Mouse (Mus musculus): Measurements from ENCODE around the gene Hepacam2. TPM values are rescaled to one million over a fixed set of nuclear protein-coding genes. Genes with fewer than 3 reads are reported as not detected.
"Not testable (repeated sequence)": the region's sequence is repeated elsewhere in the genome, so short reads cannot be mapped to it uniquely, and the experiment has no call there.

Gene Hepacam2
- polyA plus RNA-seq (2015; fragmentation: Nextera tagmentation; extraction: Ambion mirVana) = 1.1 and 1.9 TPM in 2 replicates

- Histone ChIP-seq H3K4me3 (peak within 1 kb of the TSS; percentile 59), H3K4me1 (peaks cover 12% of the 10 kb centered on the region), H3K4me2 (peak within 1 kb of the TSS; percentile 92), H3K36me3 (ENCODE audit: poor library complexity, severe bottlenecking) (no peaks in the 10 kb centered on the region), H3K9ac (peak within 1 kb of the TSS; percentile 71), H3K27ac (no peak within 1 kb of the TSS), H3K9me3 (replicated peaks) (no peaks in the 10 kb centered on the region), H3K27me3 (no peaks in the 10 kb centered on the region)
- peak; percentile 100 for ATAC-seq
- under 1% methylated on average over 28 of the region's 28 CpGs for WGBS
Observed at GRCm38 (mm10) chr6:3498162-3498848, at the start of gene Hepacam2, which contains the start of gene Vps50. TSS of gene Hepacam2 (minus strand) at chr6:3498298. TSS of gene Vps50 (plus strand) at chr6:3498382.

GRCm38 (mm10) chr6:3544970-3545369 is 46.9 kb upstream of the Hepacam2 start:
- peaks cover 17% of the 10 kb centered on the region for H3K36me3 ChIP-seq (ENCODE audit: poor library complexity, severe bottlenecking)
- WGBS = 35% methylated on average over 1 of the region's 1 CpGs
- ATAC-seq = no peak

GRCm38 (mm10) chr6:3543862-3544261 is 45.8 kb upstream of the Hepacam2 start:
- Histone ChIP-seq H3K9ac (0 out of 2 replicates have a peak overlapping the region, but pooled peaks have one; percentile 17), H3K36me3 (ENCODE audit: poor library complexity, severe bottlenecking) (peaks cover 17% of the 10 kb centered on the region), H3K4me2 (no peak overlapping the region), H3K4me3 (no peak overlapping the region), H3K9me3 (replicated peaks) (no peaks in the 10 kb centered on the region), H3K27me3 (no peaks in the 10 kb centered on the region), H3K4me1 (no peaks in the 10 kb centered on the region), H3K27ac (no peak overlapping the region)
- WGBS = 85% methylated on average over 4 of the region's 4 CpGs
- ATAC-seq = no peak

More at GRCm38 (mm10) chr6:3544970-3545369, 46.9 kb upstream of the Hepacam2 start:
- no peaks in the 10 kb centered on the region for H3K9me3 ChIP-seq (replicated peaks)
- no peaks in the 10 kb centered on the region for H3K4me1 ChIP-seq
- H3K4me3 ChIP-seq = no peak overlapping the region
- no peaks in the 10 kb centered on the region for H3K27me3 ChIP-seq
- H3K9ac ChIP-seq = no peak overlapping the region
- no peak overlapping the region for H3K4me2 ChIP-seq
- no peak overlapping the region for H3K27ac ChIP-seq

GRCm38 (mm10) chr6:3539470-3539869 is 41.4 kb upstream of the Hepacam2 start:
- Histone ChIP-seq H3K9ac (no peak overlapping the region), H3K4me1 (no peaks in the 10 kb centered on the region), H3K36me3 (ENCODE audit: poor library complexity, severe bottlenecking) (no peaks in the 10 kb centered on the region), H3K27me3 (no peaks in the 10 kb centered on the region), H3K4me3 (no peak overlapping the region), H3K4me2 (no peak overlapping the region), H3K9me3 (replicated peaks) (no peaks in the 10 kb centered on the region), H3K27ac (no peak overlapping the region)
- ATAC-seq = no peak
- 86% methylated on average over 2 of the region's 2 CpGs for whole genome bisulfite sequencing

- no peak overlapping the region for H3K4me3 ChIP-seq
- H3K4me2 ChIP-seq = no peak overlapping the region
- H3K36me3 ChIP-seq (ENCODE audit: poor library complexity, severe bottlenecking) = no peaks in the 10 kb centered on the region
- H3K9ac ChIP-seq = no peak overlapping the region
- H3K9me3 ChIP-seq (replicated peaks) = no peaks in the 10 kb centered on the region
- no peak overlapping the region for H3K27ac ChIP-seq
- H3K4me1 ChIP-seq = peaks cover 6% of the 10 kb centered on the region; the same call in 1 of the 2 replicates
- 45% methylated on average over 1 of the region's 1 CpGs for WGBS
- no peak for ATAC-seq
- H3K27me3 ChIP-seq = no peaks in the 10 kb centered on the region
Observed at GRCm38 (mm10) chr6:3536048-3536447, 38.0 kb upstream of the Hepacam2 start.

GRCm38 (mm10) chr6:3531445-3531844 is 33.3 kb upstream of the Hepacam2 start:
- H3K4me2 ChIP-seq = no peak overlapping the region
- no peak overlapping the region for H3K27ac ChIP-seq
- H3K9ac ChIP-seq = no peak overlapping the region
- no peak overlapping the region for H3K4me3 ChIP-seq
- H3K27me3 ChIP-seq = no peaks in the 10 kb centered on the region
- H3K36me3 ChIP-seq (ENCODE audit: poor library complexity, severe bottlenecking) = no peaks in the 10 kb centered on the region
- H3K9me3 ChIP-seq (replicated peaks) = no peaks in the 10 kb centered on the region
- 10% methylated on average over 5 of the region's 5 CpGs for WGBS
- H3K4me1 ChIP-seq = peaks cover 6% of the 10 kb centered on the region; the same call in 1 of the 2 replicates
- ATAC-seq = no peak

GRCm38 (mm10) chr6:3528198-3528597 is 30.1 kb upstream of the Hepacam2 start:
- Histone ChIP-seq H3K9me3 (replicated peaks) (no peaks in the 10 kb centered on the region), H3K27me3 (no peaks in the 10 kb centered on the region), H3K36me3 (ENCODE audit: poor library complexity, severe bottlenecking) (no peaks in the 10 kb centered on the region), H3K9ac (no peak overlapping the region), H3K4me1 (peaks cover 6% of the 10 kb centered on the region; the same call in 1 of the 2 replicates), H3K4me2 (no peak overlapping the region), H3K4me3 (no peak overlapping the region), H3K27ac (no peak overlapping the region)
- no peak for ATAC-seq
- WGBS = 96% methylated on average over 4 of the region's 4 CpGs

GRCm38 (mm10) chr6:3512611-3513010 is 14.5 kb upstream of the Hepacam2 start:
- no peak overlapping the region for H3K4me3 ChIP-seq
- H3K9ac ChIP-seq = no peak overlapping the region
- no peaks in the 10 kb centered on the region for H3K27me3 ChIP-seq
- H3K27ac ChIP-seq = peak overlapping the region; percentile 73
- H3K9me3 ChIP-seq (replicated peaks) = no peaks in the 10 kb centered on the region
- H3K4me2 ChIP-seq = no peak overlapping the region
- peaks cover 26% of the 10 kb centered on the region for H3K4me1 ChIP-seq
- H3K36me3 ChIP-seq (ENCODE audit: poor library complexity, severe bottlenecking) = no peaks in the 10 kb centered on the region
- peak; percentile 87 for ATAC-seq
- 10% methylated on average over 3 of the region's 3 CpGs for WGBS

- peaks cover 26% of the 10 kb centered on the region for H3K4me1 ChIP-seq
- peak overlapping the region; percentile 83 for H3K27ac ChIP-seq
- no peaks in the 10 kb centered on the region for H3K9me3 ChIP-seq (replicated peaks)
- ATAC-seq = peak; percentile 68
- H3K9ac ChIP-seq = peak overlapping the region; percentile 66
- H3K27me3 ChIP-seq = no peaks in the 10 kb centered on the region
- peak overlapping the region; percentile 18; the same call in 1 of the 2 replicates for H3K4me3 ChIP-seq
- peak overlapping the region; percentile 55 for H3K4me2 ChIP-seq
- H3K36me3 ChIP-seq (ENCODE audit: poor library complexity, severe bottlenecking) = no peaks in the 10 kb centered on the region
- WGBS = 18% methylated on average over 11 of the region's 11 CpGs
Observed at GRCm38 (mm10) chr6:3511612-3512011, 13.5 kb upstream of the Hepacam2 start.

GRCm38 (mm10) chr6:3511116-3511515 is 13.0 kb upstream of the Hepacam2 start:
- Histone ChIP-seq H3K9me3 (replicated peaks) (no peaks in the 10 kb centered on the region), H3K36me3 (ENCODE audit: poor library complexity, severe bottlenecking) (no peaks in the 10 kb centered on the region), H3K4me2 (peak overlapping the region; percentile 55), H3K9ac (peak overlapping the region; percentile 66), H3K27ac (peak overlapping the region; percentile 83), H3K4me3 (no peak overlapping the region), H3K27me3 (no peaks in the 10 kb centered on the region), H3K4me1 (peaks cover 26% of the 10 kb centered on the region)
- WGBS = 43% methylated on average over 10 of the region's 10 CpGs
- ATAC-seq = no peak

GRCm38 (mm10) chr6:3509782-3510181 is 11.7 kb upstream of the Hepacam2 start:
- WGBS = 8% methylated on average over 2 of the region's 2 CpGs
- peak; percentile 54 for ATAC-seq
- no peaks in the 10 kb centered on the region for H3K9me3 ChIP-seq (replicated peaks)
- no peak overlapping the region for H3K4me3 ChIP-seq
- H3K27me3 ChIP-seq = no peaks in the 10 kb centered on the region
- H3K27ac ChIP-seq = no peak overlapping the region
- H3K36me3 ChIP-seq (ENCODE audit: poor library complexity, severe bottlenecking) = no peaks in the 10 kb centered on the region
- H3K4me1 ChIP-seq = peaks cover 26% of the 10 kb centered on the region
- H3K9ac ChIP-seq = no peak overlapping the region
- no peak overlapping the region for H3K4me2 ChIP-seq

GRCm38 (mm10) chr6:3508151-3508550 is 10.1 kb upstream of the Hepacam2 start:
- not testable (repeated sequence) for H3K4me3 ChIP-seq; H3K9me3 ChIP-seq (replicated peaks); H3K9ac ChIP-seq; H3K27ac ChIP-seq; H3K36me3 ChIP-seq (ENCODE audit: poor library complexity, severe bottlenecking); H3K27me3 ChIP-seq; H3K4me2 ChIP-seq; ATAC-seq
- peaks cover 23% of the 10 kb centered on the region for H3K4me1 ChIP-seq
- 86% methylated on average over 2 of the region's 2 CpGs for WGBS

Measured in forebrain, embryonic 13.5 days (tissue).